33 mouse cellular contexts compared by ENCODE assay signal in genomic region chr2:19579180-19579579, GRCm38 (mm10). TPM values are rescaled to one million over a fixed set of nuclear protein-coding genes. Genes with fewer than 3 reads are reported as not detected.
A peak's percentile ranks its signal among the peaks of the same experiment; 100 is the strongest.
DNase-seq lines count a peak whose midpoint lies in the region; ATAC-seq and TF ChIP-seq lines count a peak whose summit lies in the region.
"Had no signal": no experiment of that assay in that cellular context is flagged by ENCODE, and none has a peak within 500 bp of the region (broad histone marks: within the 10 kb centered on the region; RNA-seq: fewer than 3 reads in every experiment).

No protein-coding gene starts in this region.

- H3K27me3 ChIP-seq in hindbrain, embryonic 11.5 days (ENCODE audit: control insufficient read depth, insufficient read depth, low read length): no peaks in the 10 kb centered on the region
- H3K27me3 ChIP-seq in hindbrain, embryonic 10.5 days (ENCODE audit: insufficient read depth, poor library complexity, severe bottlenecking): no peaks in the 10 kb centered on the region
- no peaks in the 10 kb centered on the region for H3K27me3 ChIP-seq in myocyte (ENCODE audit: control insufficient read depth, insufficient read depth, insufficient read length)
- H3K27me3 ChIP-seq: forebrain, embryonic 12.5 days; heart, embryonic 13.5 days; hindbrain, embryonic 15.5 days; neural tube, embryonic 15.5 days had no signal

- no peaks in the 10 kb centered on the region for H3K36me3 ChIP-seq in hindbrain, embryonic 11.5 days (ENCODE audit: control insufficient read depth, insufficient read depth, low read length)
- no peaks in the 10 kb centered on the region for H3K36me3 ChIP-seq in hindbrain, embryonic 10.5 days
- no peaks in the 10 kb centered on the region for H3K36me3 ChIP-seq in myocyte (ENCODE audit: control insufficient read depth, insufficient read depth)
- H3K36me3 ChIP-seq: forebrain, embryonic 12.5 days; heart, embryonic 13.5 days; hindbrain, embryonic 15.5 days; neural tube, embryonic 15.5 days had no signal

- no peaks in the 10 kb centered on the region for H3K4me1 ChIP-seq in hindbrain, embryonic 11.5 days (replicated peaks; ENCODE audit: control insufficient read depth, insufficient read depth, low read length)
- H3K4me1 ChIP-seq in hindbrain, embryonic 10.5 days (replicated peaks): peaks cover 13% of the 10 kb centered on the region; the same call in 1 of the 2 replicates
- H3K4me1 ChIP-seq: heart, embryonic 13.5 days; hindbrain, embryonic 15.5 days; neural tube, embryonic 15.5 days had no signal

- no peak for TF ChIP-seq CTCF in layer of hippocampus, adult 2 months (conservative IDR thresholded peaks at IDR 0.05)

- DNase-seq in hindbrain, embryonic 11.5 days (ENCODE audit: low spot score): no peak
- no peak for DNase-seq in hindbrain, embryonic 10.5 days (ENCODE audit: low spot score)
- DNase-seq in 3134 (ENCODE audit: extremely low read depth, insufficient read length, low spot score): peak; percentile 17
- peak; percentile 14 for DNase-seq in Muller cell, postnatal 12 days (ENCODE audit: inconsistent ontology term)
- DNase-seq in layer of hippocampus, adult 2 months (ENCODE audit: low spot score in 2 of 2): no peak
- no peak for DNase-seq in urinary bladder, postnatal 36 days (ENCODE audit: low spot score in 2 of 2)
- no peak for DNase-seq in T-cell, adult 2 months (ENCODE audit: low spot score)
- DNase-seq: adrenal gland, adult 2 months; cerebellum, adult 18-20 months; cerebellum, postnatal 36 days; gastrocnemius, postnatal 25 days; heart, adult 18-20 months; heart, postnatal 14 days; kidney, postnatal 25 days; layer of hippocampus, postnatal 36 days; right cerebral cortex, postnatal 25 days; spleen, adult 18-20 months; thymus, adult 18-20 months; thymus, postnatal 36 days had no signal

- H3K9ac ChIP-seq in hindbrain, embryonic 11.5 days (ENCODE audit: low read depth, low read length): no peak overlapping the region
- H3K9ac ChIP-seq: forebrain, embryonic 12.5 days; heart, embryonic 13.5 days; hindbrain, embryonic 15.5 days; neural tube, embryonic 15.5 days had no signal

- no peak overlapping the region for H3ac ChIP-seq in myocyte (ENCODE audit: control insufficient read depth, insufficient read length)

- no peak overlapping the region for H3K4me2 ChIP-seq in hindbrain, embryonic 11.5 days (replicated peaks; ENCODE audit: low read depth, low read length)
- peak overlapping the region; percentile 25 for H3K4me2 ChIP-seq in myocyte (ENCODE audit: low read depth)
- H3K4me2 ChIP-seq: forebrain, embryonic 12.5 days; heart, embryonic 13.5 days; hindbrain, embryonic 15.5 days; neural tube, embryonic 15.5 days had no signal

- no peak overlapping the region for H3K4me3 ChIP-seq in hindbrain, embryonic 11.5 days (ENCODE audit: low read depth, low read length)
- no peak overlapping the region for H3K4me3 ChIP-seq in hindbrain, embryonic 10.5 days
- no peak overlapping the region for H3K4me3 ChIP-seq in myocyte
- H3K4me3 ChIP-seq in layer of hippocampus, adult 2 months: no peak overlapping the region
- H3K4me3 ChIP-seq: forebrain, embryonic 12.5 days; heart, embryonic 13.5 days; hindbrain, embryonic 15.5 days; neural tube, embryonic 15.5 days had no signal

- H3K27ac ChIP-seq in hindbrain, embryonic 11.5 days (ENCODE audit: low read depth, low read length): no peak overlapping the region
- no peak overlapping the region for H3K27ac ChIP-seq in hindbrain, embryonic 10.5 days
- no peak overlapping the region for H3K27ac ChIP-seq in layer of hippocampus, adult 2 months
- H3K27ac ChIP-seq: forebrain, embryonic 12.5 days; heart, embryonic 13.5 days; hindbrain, embryonic 15.5 days; macrophage; neural tube, embryonic 15.5 days had no signal

- no peak for TF ChIP-seq POLR2A in myocyte (IDR thresholded peaks at IDR 0.05; ENCODE audit: insufficient read length, low read depth)

- no peaks in the 10 kb centered on the region for H3K79me2 ChIP-seq in myocyte (ENCODE audit: control insufficient read depth, insufficient read depth)

- 0 out of 2 replicates have a peak, but pooled peaks have one; percentile 4 for ATAC-seq in hindbrain, embryonic 11.5 days (ENCODE audit: low FRiP score)
- ATAC-seq: intestine, embryonic 16.5 days had no signal

- H3K9me3 ChIP-seq in hindbrain, embryonic 11.5 days (ENCODE audit: control insufficient read depth, low read length): no peaks in the 10 kb centered on the region
- H3K9me3 ChIP-seq in hindbrain, embryonic 10.5 days: no peaks in the 10 kb centered on the region
- H3K9me3 ChIP-seq: forebrain, embryonic 12.5 days; heart, embryonic 13.5 days; hindbrain, embryonic 15.5 days; neural tube, embryonic 15.5 days had no signal

- 55% methylated on average over 6 of the region's 6 CpGs for WGBS in hindbrain, embryonic 11.5 days
- WGBS in hindbrain, embryonic 10.5 days: 54% methylated on average over 6 of the region's 6 CpGs

TF ChIP-seq in myocyte, 11 proteins besides CTCF, POLR2A, EP300 and RAD21:
- no peak for TF ChIP-seq MYOG (IDR thresholded peaks at IDR 0.05; ENCODE audit: control insufficient read depth in 1 of 3, insufficient read depth in 1 of 3, insufficient read length in 2 of 3, low read depth in 2 of 3)
- no peak for TF ChIP-seq MYOD1 (IDR thresholded peaks at IDR 0.05; ENCODE audit: control insufficient read depth in 1 of 3, insufficient read length in 2 of 3, low read depth in 2 of 3)
- no peak for TF ChIP-seq POLR2AphosphoS2 (IDR thresholded peaks at IDR 0.05; ENCODE audit: insufficient read length, low read depth)
- no peak for TF ChIP-seq CEBPB (IDR thresholded peaks at IDR 0.05; ENCODE audit: insufficient read depth, poor library complexity, severe bottlenecking)
- no peak for TF ChIP-seq MAX (IDR thresholded peaks at IDR 0.05; ENCODE audit: low read depth)

RNA-seq across cellular contexts. Expression of gene 4921504E06Rik, which starts 25.5 kb away (rescaled TPM):
- polyA plus RNA-seq in hindbrain, embryonic 11.5 days (2014; fragmentation: Nextera tagmentation; extraction: Ambion mirVana): 0.24 and 0.36 TPM in 2 replicates
- not detected in 2 replicates for polyA plus RNA-seq in hindbrain, embryonic 10.5 days (2016; fragmentation: Nextera tagmentation; extraction: Ambion mirVana)
- polyA plus RNA-seq in myocyte (2012; fragmentation: generic; extraction: Trizol): not detected
- not detected for total RNA-seq in layer of hippocampus, adult 2 months (2021)
- total RNA-seq: adrenal gland, adult 2 months; gastrocnemius, postnatal 25 days; heart, adult 18-20 months; heart, postnatal 14 days; layer of hippocampus, adult 8-10 months; layer of hippocampus, postnatal 36 days; left cerebral cortex, postnatal 10 days; liver, adult 2 months had no signal
- polyA plus RNA-seq: adrenal gland, adult 2 months; forebrain, embryonic 12.5 days; heart, embryonic 13.5 days; intestine, embryonic 16.5 days; kidney, embryonic 14.5 days; limb, embryonic 11.5 days; liver, adult 2 months; liver, embryonic 16.5 days; lung, embryonic 16.5 days; macrophage; neural tube, embryonic 15.5 days had no signal

Comparison
In these comparisons a context has a peak if more than half of its experiments do, and no peak if none do; other contexts are left out.
1. DNase-seq: peak in 3134 (single experiment) and Muller cell, postnatal 12 days (single experiment); none in hindbrain, embryonic 11.5 days (single experiment), hindbrain, embryonic 10.5 days (single experiment), layer of hippocampus, adult 2 months (0 of 2), urinary bladder, postnatal 36 days (0 of 2) and T-cell, adult 2 months (single experiment).